Mouse (Mus musculus) embryonic fibroblast, embryonic 13.5 days (primary cell): ENCODE results near the gene Nfix.

Experiments used
- CTCF ChIP-seq: IDR thresholded peaks from 2 replicates; pipeline ENCODE4 v1.5.1; 2011; ENCODE audit warnings: mild to moderate bottlenecking, control low read depth, low read length, moderate library complexity, borderline replicate concordance; ENCODE audit not compliant: insufficient read depth
- POLR2A ChIP-seq: IDR thresholded peaks from 2 replicates; pipeline ENCODE4 v1.6.1; 2011; ENCODE audit warnings: low read depth, mild to moderate bottlenecking, control low read depth, low read length, moderate library complexity

GRCm38 (mm10) chr8:84711312-84711711 is 88.8 kb downstream of the Nfix start:
- TF ChIP-seq POLR2A: no peak
- TF ChIP-seq CTCF: no peak
